Mouse (Mus musculus): ENCODE results near the gene Lss. TPM values are rescaled to one million over a fixed set of nuclear protein-coding genes. Genes with fewer than 3 reads are reported as not detected.

Gene Lss
- polyA plus RNA-seq, 1 experiment from 2014 or later = 37.0 TPM

- ATAC-seq (ENCODE audit: low FRiP score, low read depth) = no peak
- H3K4me1 ChIP-seq (replicated peaks) = no peaks in the 10 kb centered on the region
- H3K9ac ChIP-seq = no peak overlapping the region
- H3K27me3 ChIP-seq = no peaks in the 10 kb centered on the region
- H3K9me3 ChIP-seq = no peaks in the 10 kb centered on the region
- no peak overlapping the region for H3K4me2 ChIP-seq
- H3K36me3 ChIP-seq = no peaks in the 10 kb centered on the region
- no peak overlapping the region for H3K27ac ChIP-seq (replicated peaks)
- 91% methylated on average over 2 of the region's 2 CpGs for WGBS
- no peak overlapping the region for H3K4me3 ChIP-seq
Observed at GRCm38 (mm10) chr10:76571070-76571469, 39.7 kb downstream of the Lss start.

- H3K9ac ChIP-seq = no peak overlapping the region
- WGBS = 60% methylated on average over 3 of the region's 3 CpGs
- ATAC-seq (ENCODE audit: low FRiP score, low read depth) = no peak
Observed at GRCm38 (mm10) chr10:76572151-76572550, 40.8 kb downstream of the Lss start.

GRCm38 (mm10) chr10:76575374-76575773 lies 44.0 kb downstream of the Lss start, which contains the start of gene Ftcd:
TSS of gene Ftcd (plus strand) at chr10:76575648.
- H3K9ac ChIP-seq = no peak within 1 kb of the TSS
- no peaks in the 10 kb centered on the region for H3K4me1 ChIP-seq (replicated peaks)
- H3K27ac ChIP-seq (replicated peaks) = no peak within 1 kb of the TSS
- no peaks in the 10 kb centered on the region for H3K36me3 ChIP-seq
- ATAC-seq (ENCODE audit: low FRiP score, low read depth) = no peak
- no peak within 1 kb of the TSS for H3K4me3 ChIP-seq
- 62% methylated on average over 3 of the region's 3 CpGs for WGBS
- no peaks in the 10 kb centered on the region for H3K9me3 ChIP-seq
- no peaks in the 10 kb centered on the region for H3K27me3 ChIP-seq
- H3K4me2 ChIP-seq = no peak within 1 kb of the TSS

More at GRCm38 (mm10) chr10:76572151-76572550, 40.8 kb downstream of the Lss start:
- Histone ChIP-seq H3K36me3 (no peaks in the 10 kb centered on the region), H3K27ac (replicated peaks) (no peak overlapping the region), H3K27me3 (no peaks in the 10 kb centered on the region), H3K4me1 (replicated peaks) (no peaks in the 10 kb centered on the region), H3K4me3 (no peak overlapping the region), H3K4me2 (no peak overlapping the region), H3K9me3 (no peaks in the 10 kb centered on the region)

- WGBS = 76% methylated on average over 7 of the region's 7 CpGs
Observed at GRCm38 (mm10) chr10:76576920-76577319, 45.5 kb downstream of the Lss start.

GRCm38 (mm10) chr10:76584138-76584537 lies 52.8 kb downstream of the Lss start:
- WGBS = 17% methylated on average over 10 of the region's 10 CpGs

More at GRCm38 (mm10) chr10:76576920-76577319, 45.5 kb downstream of the Lss start:
- Histone ChIP-seq H3K9ac (no peak overlapping the region), H3K4me3 (no peak overlapping the region), H3K27ac (replicated peaks) (no peak overlapping the region), H3K9me3 (no peaks in the 10 kb centered on the region), H3K4me2 (no peak overlapping the region), H3K4me1 (replicated peaks) (no peaks in the 10 kb centered on the region), H3K27me3 (no peaks in the 10 kb centered on the region), H3K36me3 (no peaks in the 10 kb centered on the region)
- no peak for ATAC-seq (ENCODE audit: low FRiP score, low read depth)

GRCm38 (mm10) chr10:76586190-76586589 lies 54.8 kb downstream of the Lss start:
- no peaks in the 10 kb centered on the region for H3K36me3 ChIP-seq
- H3K4me3 ChIP-seq = no peak overlapping the region
- 67% methylated on average over 1 of the region's 1 CpGs for WGBS
- no peaks in the 10 kb centered on the region for H3K27me3 ChIP-seq
- no peak overlapping the region for H3K27ac ChIP-seq (replicated peaks)
- H3K4me2 ChIP-seq = no peak overlapping the region
- no peak overlapping the region for H3K9ac ChIP-seq
- H3K9me3 ChIP-seq = no peaks in the 10 kb centered on the region
- no peaks in the 10 kb centered on the region for H3K4me1 ChIP-seq (replicated peaks)
- ATAC-seq (ENCODE audit: low FRiP score, low read depth) = no peak

More at GRCm38 (mm10) chr10:76584138-76584537, 52.8 kb downstream of the Lss start:
- no peaks in the 10 kb centered on the region for H3K9me3 ChIP-seq
- H3K4me1 ChIP-seq (replicated peaks) = no peaks in the 10 kb centered on the region
- H3K4me3 ChIP-seq = no peak overlapping the region
- no peak overlapping the region for H3K27ac ChIP-seq (replicated peaks)
- H3K27me3 ChIP-seq = no peaks in the 10 kb centered on the region
- no peak for ATAC-seq (ENCODE audit: low FRiP score, low read depth)
- H3K36me3 ChIP-seq = no peaks in the 10 kb centered on the region
- H3K9ac ChIP-seq = no peak overlapping the region
- H3K4me2 ChIP-seq = peak overlapping the region; percentile 22; the same call in 1 of the 2 replicates

- Histone ChIP-seq H3K27me3 (no peaks in the 10 kb centered on the region), H3K9ac (no peak overlapping the region), H3K9me3 (no peaks in the 10 kb centered on the region), H3K27ac (replicated peaks) (no peak overlapping the region), H3K4me3 (no peak overlapping the region), H3K36me3 (no peaks in the 10 kb centered on the region), H3K4me1 (replicated peaks) (no peaks in the 10 kb centered on the region), H3K4me2 (no peak overlapping the region)
- no peak for ATAC-seq (ENCODE audit: low FRiP score, low read depth)
- WGBS = 81% methylated on average over 11 of the region's 11 CpGs
Observed at GRCm38 (mm10) chr10:76590197-76590596, 58.8 kb downstream of the Lss start.

GRCm38 (mm10) chr10:76596338-76596737 lies 65.0 kb downstream of the Lss start:
- H3K27ac ChIP-seq (replicated peaks) = no peak overlapping the region
- no peaks in the 10 kb centered on the region for H3K36me3 ChIP-seq
- H3K4me2 ChIP-seq = no peak overlapping the region
- H3K9me3 ChIP-seq = no peaks in the 10 kb centered on the region
- no peak overlapping the region for H3K4me3 ChIP-seq
- WGBS = 93% methylated on average over 31 of the region's 31 CpGs
- H3K4me1 ChIP-seq (replicated peaks) = no peaks in the 10 kb centered on the region
- H3K9ac ChIP-seq = no peak overlapping the region
- no peaks in the 10 kb centered on the region for H3K27me3 ChIP-seq
- ATAC-seq (ENCODE audit: low FRiP score, low read depth) = no peak

GRCm38 (mm10) chr10:76602690-76603089 lies 71.3 kb downstream of the Lss start:
- Histone ChIP-seq H3K27me3 (no peaks in the 10 kb centered on the region), H3K36me3 (no peaks in the 10 kb centered on the region), H3K4me3 (no peak overlapping the region), H3K4me2 (no peak overlapping the region), H3K27ac (replicated peaks) (no peak overlapping the region), H3K4me1 (replicated peaks) (no peaks in the 10 kb centered on the region), H3K9ac (no peak overlapping the region), H3K9me3 (no peaks in the 10 kb centered on the region)
- no peak for ATAC-seq (ENCODE audit: low FRiP score, low read depth)
- 87% methylated on average over 3 of the region's 3 CpGs for WGBS

Other genes starting within 250 kb of the Lss start
- 18.9 and 19.8 TPM in 2 replicates for gene Dip2a, start 186.3 kb upstream of the Lss start, polyA plus RNA-seq (2015; fragmentation: Nextera tagmentation; extraction: Ambion mirVana)
- not detected in 2 replicates for gene AC141477.1, start 91.1 kb upstream of the Lss start, polyA plus RNA-seq (2015; fragmentation: Nextera tagmentation; extraction: Ambion mirVana)
- 7.0 and 7.9 TPM in 2 replicates for gene Pcnt, start 88.8 kb upstream of the Lss start, polyA plus RNA-seq (2015; fragmentation: Nextera tagmentation; extraction: Ambion mirVana)
- gene 2610028H24Rik, start 82.5 kb upstream of the Lss start, polyA plus RNA-seq (2015; fragmentation: Nextera tagmentation; extraction: Ambion mirVana) = not detected in 2 replicates
- gene Mcm3ap, start 62.7 kb upstream of the Lss start, polyA plus RNA-seq (2015; fragmentation: Nextera tagmentation; extraction: Ambion mirVana) = 54.8 and 61.9 TPM in 2 replicates
- gene Ybey, start 62.5 kb upstream of the Lss start, polyA plus RNA-seq (2015; fragmentation: Nextera tagmentation; extraction: Ambion mirVana) = 5.9 and 6.1 TPM in 2 replicates
- 0.14 TPM in 1 of 2 replicates, not detected in the other for gene Spatc1l, start 30.7 kb downstream of the Lss start, polyA plus RNA-seq (2015; fragmentation: Nextera tagmentation; extraction: Ambion mirVana)
- gene Ftcd, start 44.1 kb downstream of the Lss start, polyA plus RNA-seq (2015; fragmentation: Nextera tagmentation; extraction: Ambion mirVana) = not detected in 2 replicates
- gene Col6a2, start 92.0 kb downstream of the Lss start, polyA plus RNA-seq (2015; fragmentation: Nextera tagmentation; extraction: Ambion mirVana) = 21.6 and 26.9 TPM in 2 replicates
- 23.5 and 29.4 TPM in 2 replicates for gene Col6a1, start 194.6 kb downstream of the Lss start, polyA plus RNA-seq (2015; fragmentation: Nextera tagmentation; extraction: Ambion mirVana)

Data from hindbrain, embryonic 15.5 days (tissue).